Mouse (Mus musculus): ENCODE results near the gene Polg2.
"Not testable (repeated sequence)": the region's sequence is repeated elsewhere in the genome, so short reads cannot be mapped to it uniquely, and the experiment has no call there.

Gene Polg2

GRCm38 (mm10) chr11:106727967-106728366 lies 51.4 kb downstream of the Polg2 start:
- in situ Hi-C loops (cut with MboI) = no loop called here

GRCm38 (mm10) chr11:106724916-106725235 lies 54.5 kb downstream of the Polg2 start:
- in situ Hi-C loops (cut with MboI) = not testable (repeated sequence)

GRCm38 (mm10) chr11:106724176-106724915 lies 55.0 kb downstream of the Polg2 start:
- in situ Hi-C loops (cut with MboI) = no loop called here

GRCm38 (mm10) chr11:106723611-106724125 lies 55.7 kb downstream of the Polg2 start:
- in situ Hi-C loops (cut with MboI) = no loop called here

- in situ Hi-C loops (cut with MboI) = no loop called here
Measured at GRCm38 (mm10) chr11:106722831-106723361, 56.4 kb downstream of the Polg2 start.

GRCm38 (mm10) chr11:106720379-106720778 lies 59.0 kb downstream of the Polg2 start:
- in situ Hi-C loops (cut with MboI) = no loop called here
